Mouse (Mus musculus) ES-E14 (cell line): ENCODE data around the gene Shbg.
A peak's percentile ranks its signal among the peaks of the same experiment; 100 is the strongest.

Experiments
- CHD2 ChIP-seq: IDR thresholded peaks from 2 replicates; pipeline ENCODE4 v1.6.1; 2014; ENCODE audit warnings: mild to moderate bottlenecking, low read depth, low read length, inconsistent platforms
- HCFC1 ChIP-seq: IDR thresholded peaks from 2 replicates; pipeline ENCODE4 v1.6.1; 2012; ENCODE audit warnings: low read length, inconsistent platforms, borderline replicate concordance; ENCODE audit not compliant: insufficient read depth
- MAFK ChIP-seq: IDR thresholded peaks from 2 replicates; pipeline ENCODE4 v1.6.1; 2014; ENCODE audit warnings: mild to moderate bottlenecking, low read depth, low read length, inconsistent platforms; ENCODE audit not compliant: insufficient read depth
- ZC3H11A ChIP-seq: IDR thresholded peaks from 2 replicates; pipeline ENCODE4 v1.6.1; 2012; ENCODE audit warnings: low read depth, mild to moderate bottlenecking, inconsistent platforms, low read length, borderline replicate concordance
- ZNF384 ChIP-seq: IDR thresholded peaks from 2 replicates; pipeline ENCODE4 v1.6.1; 2012; ENCODE audit warnings: low read depth, low read length, inconsistent platforms

- TF ChIP-seq HCFC1 = no peak
- TF ChIP-seq CHD2 = no peak
- no peak for TF ChIP-seq MAFK
- peak; percentile 17; the same call in 1 of the 2 replicates for TF ChIP-seq ZC3H11A
- TF ChIP-seq ZNF384 = no peak
These were observed 39.1 kb upstream of the Shbg start for GRCm38 (mm10) chr11:69656617-69657461.
